Mouse (Mus musculus): ENCODE measurements around the gene Lancl1. TPM values are rescaled to one million over a fixed set of nuclear protein-coding genes. Genes with fewer than 3 reads are reported as not detected.

Gene Lancl1
- polyA plus RNA-seq, 1 experiment from 2014 or later = 104 TPM

DNA sequence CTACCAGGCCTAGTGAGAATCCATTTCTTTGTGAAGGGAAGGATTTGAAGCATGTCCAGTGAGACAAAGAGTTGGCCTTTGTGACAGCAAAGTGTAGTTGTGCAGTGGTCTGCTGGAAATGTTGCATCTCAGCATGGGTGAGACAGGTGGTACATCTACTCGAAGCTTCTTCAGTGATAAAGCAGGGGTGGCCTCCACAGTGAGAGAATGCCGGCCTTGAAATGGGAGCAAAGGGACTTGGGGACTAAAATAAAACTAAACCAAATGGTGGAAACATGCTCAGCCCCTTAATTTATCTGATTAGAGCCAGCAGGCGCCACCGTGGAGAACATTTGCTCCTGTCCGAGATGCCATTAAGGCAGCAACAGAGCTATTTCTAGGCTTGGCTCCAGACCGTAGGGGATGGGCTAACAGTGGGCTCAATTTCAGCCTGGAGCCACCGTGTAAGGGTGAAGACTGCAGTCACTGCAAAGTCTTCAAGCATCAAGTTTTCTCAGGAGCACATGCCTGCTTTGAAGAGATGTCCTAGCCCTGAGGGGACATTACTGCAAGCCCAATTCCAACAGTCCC is 53.5 kb downstream of the Lancl1 start:
- H3K36me3 ChIP-seq = no peaks in the 10 kb centered on the region
- no peaks in the 10 kb centered on the region for H3K27me3 ChIP-seq
- H3K4me3 ChIP-seq (replicated peaks) = no peak overlapping the region
- H3K4me2 ChIP-seq = no peak overlapping the region
- 33% methylated on average over 7 of the region's 7 CpGs for WGBS
- no peak overlapping the region for H3K27ac ChIP-seq
- H3K9me3 ChIP-seq = no peaks in the 10 kb centered on the region
- peaks cover 12% of the 10 kb centered on the region; the same call in 1 of the 2 replicates for H3K4me1 ChIP-seq (replicated peaks)
- ATAC-seq (ENCODE audit: insufficient number of reproducible peaks, insufficient read depth, low FRiP score, low TSS enrichment, low read depth) = 0 out of 2 replicates have a peak, but pooled peaks have one; percentile 20
- no peak overlapping the region for H3K9ac ChIP-seq (replicated peaks)

DNA sequence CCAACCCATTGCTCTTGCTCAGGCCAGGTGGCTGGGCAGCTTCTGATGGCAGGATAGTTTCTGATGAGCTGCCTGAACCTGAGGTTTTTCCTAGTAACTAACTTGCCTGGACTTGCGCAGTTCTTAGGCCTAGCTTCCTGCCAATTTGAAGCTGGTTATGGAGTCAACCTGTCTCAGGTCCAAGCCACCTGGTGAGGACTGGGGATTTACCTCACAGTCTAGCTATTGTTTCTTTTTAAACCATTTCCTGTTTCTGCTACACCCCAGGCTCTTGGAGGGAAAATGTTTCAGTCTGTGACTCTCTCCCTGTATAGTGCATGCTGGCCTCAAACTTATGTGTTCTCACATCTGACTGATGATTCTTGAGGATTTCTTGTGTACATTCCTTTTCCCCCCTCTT is 58.5 kb downstream of the Lancl1 start:
- 94% methylated on average over 1 of the region's 1 CpGs for WGBS
- Histone ChIP-seq H3K36me3 (no peaks in the 10 kb centered on the region), H3K4me2 (no peak overlapping the region), H3K9ac (replicated peaks) (no peak overlapping the region), H3K4me1 (replicated peaks) (peaks cover 3% of the 10 kb centered on the region; the same call in 1 of the 2 replicates), H3K9me3 (no peaks in the 10 kb centered on the region), H3K27ac (no peak overlapping the region), H3K27me3 (no peaks in the 10 kb centered on the region), H3K4me3 (replicated peaks) (no peak overlapping the region)
- ATAC-seq (ENCODE audit: insufficient number of reproducible peaks, insufficient read depth, low FRiP score, low TSS enrichment, low read depth) = no peak

DNA sequence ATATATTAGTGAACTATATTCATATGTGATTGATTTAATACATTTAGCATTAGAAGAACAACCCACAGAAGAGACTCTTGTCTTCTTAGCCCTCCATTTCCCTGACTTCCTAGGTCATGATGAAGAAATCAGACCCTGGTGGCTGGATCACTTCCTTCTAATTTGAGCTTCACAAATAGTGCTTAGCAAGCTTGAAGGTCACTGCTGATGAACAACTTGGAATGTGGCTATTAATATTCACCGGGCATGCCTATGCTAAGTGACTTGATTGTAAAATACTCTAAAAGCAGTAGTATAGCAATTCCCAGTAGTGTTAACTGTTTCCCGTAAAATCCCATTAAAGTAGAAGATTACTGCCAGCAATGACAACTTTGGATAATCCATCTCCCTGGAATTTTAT is 63.2 kb downstream of the Lancl1 start:
- no peaks in the 10 kb centered on the region for H3K4me1 ChIP-seq (replicated peaks)

DNA sequence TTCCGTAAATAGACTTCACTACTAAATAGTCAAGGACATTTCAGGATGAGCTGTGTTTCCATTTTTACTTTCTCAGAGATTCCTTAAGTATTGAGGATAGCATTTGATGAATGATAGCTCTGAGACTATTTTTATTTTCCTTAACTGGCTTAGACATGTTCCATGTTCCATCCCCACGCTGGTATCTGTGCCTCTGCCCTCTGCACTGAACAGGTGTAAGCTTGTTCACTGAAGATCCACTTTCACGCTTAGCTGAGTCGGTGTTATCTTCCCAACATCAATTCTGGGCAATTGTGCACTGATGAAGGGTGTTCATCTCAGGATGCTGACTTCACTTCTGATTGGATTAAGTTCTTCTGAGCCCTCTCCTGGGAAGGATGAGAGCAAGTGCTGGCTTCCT is 73.8 kb downstream of the Lancl1 start:
- Histone ChIP-seq H3K9ac (replicated peaks) (no peak overlapping the region), H3K4me1 (replicated peaks) (0 out of 2 replicates have a peak, but pooled peaks cover 4% of the 10 kb centered on the region), H3K4me2 (no peak overlapping the region), H3K27ac (no peak overlapping the region), H3K27me3 (no peaks in the 10 kb centered on the region), H3K4me3 (replicated peaks) (no peak overlapping the region), H3K36me3 (no peaks in the 10 kb centered on the region), H3K9me3 (no peaks in the 10 kb centered on the region)
- 78% methylated on average over 4 of the region's 4 CpGs for WGBS
- no peak for ATAC-seq (ENCODE audit: insufficient number of reproducible peaks, insufficient read depth, low FRiP score, low TSS enrichment, low read depth)

More for the DNA sequence above, 63.2 kb downstream of the Lancl1 start:
- H3K27me3 ChIP-seq = no peaks in the 10 kb centered on the region
- 69% methylated on average over 2 of the region's 2 CpGs for WGBS
- H3K9ac ChIP-seq (replicated peaks) = no peak overlapping the region
- ATAC-seq (ENCODE audit: insufficient number of reproducible peaks, insufficient read depth, low FRiP score, low TSS enrichment, low read depth) = no peak
- H3K4me3 ChIP-seq (replicated peaks) = no peak overlapping the region
- no peak overlapping the region for H3K4me2 ChIP-seq
- no peak overlapping the region for H3K27ac ChIP-seq
- H3K36me3 ChIP-seq = no peaks in the 10 kb centered on the region
- no peaks in the 10 kb centered on the region for H3K9me3 ChIP-seq

DNA sequence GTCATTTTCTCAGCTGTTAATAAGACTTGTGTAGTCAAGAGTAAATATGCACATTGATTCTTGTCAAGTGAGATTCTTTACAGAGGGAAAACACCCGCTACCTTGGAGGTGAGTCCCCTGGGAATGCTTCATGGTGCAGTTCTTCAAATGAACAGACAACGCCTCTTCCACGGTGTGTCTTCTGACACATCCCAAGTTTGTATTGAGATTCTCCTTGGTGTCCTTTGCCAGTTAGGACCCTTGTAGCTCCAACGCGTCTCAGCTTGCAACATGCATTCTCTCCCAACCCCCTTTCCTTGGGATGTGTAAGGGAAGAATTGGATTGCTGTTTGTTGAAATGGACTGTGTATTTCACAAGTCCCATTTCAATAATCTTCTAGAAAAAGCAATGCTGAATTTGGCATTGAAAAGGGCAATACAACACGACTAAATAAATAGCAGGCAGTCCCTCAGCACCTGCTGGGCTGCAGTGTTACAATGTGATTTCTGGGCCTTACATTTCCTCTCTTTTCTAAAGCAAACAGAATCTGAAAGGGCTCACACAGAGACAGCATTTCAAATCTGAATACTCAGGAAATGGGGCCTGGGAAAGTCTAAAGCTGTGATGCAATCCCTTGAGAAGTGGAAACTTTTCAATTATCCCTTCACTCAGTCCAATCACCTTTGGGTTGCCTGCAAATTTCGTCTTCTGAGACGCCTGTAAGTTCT is 78.0 kb downstream of the Lancl1 start:
- Histone ChIP-seq H3K27me3 (no peaks in the 10 kb centered on the region), H3K27ac (0 out of 2 replicates have a peak overlapping the region, but pooled peaks have one; percentile 23), H3K36me3 (no peaks in the 10 kb centered on the region), H3K9ac (replicated peaks) (no peak overlapping the region), H3K4me3 (replicated peaks) (no peak overlapping the region), H3K4me1 (replicated peaks) (0 out of 2 replicates have a peak, but pooled peaks cover 4% of the 10 kb centered on the region), H3K9me3 (peaks cover 3% of the 10 kb centered on the region; the same call in 1 of the 2 replicates), H3K4me2 (no peak overlapping the region)
- ATAC-seq (ENCODE audit: insufficient number of reproducible peaks, insufficient read depth, low FRiP score, low TSS enrichment, low read depth) = no peak
- 56% methylated on average over 8 of the region's 8 CpGs for WGBS

DNA sequence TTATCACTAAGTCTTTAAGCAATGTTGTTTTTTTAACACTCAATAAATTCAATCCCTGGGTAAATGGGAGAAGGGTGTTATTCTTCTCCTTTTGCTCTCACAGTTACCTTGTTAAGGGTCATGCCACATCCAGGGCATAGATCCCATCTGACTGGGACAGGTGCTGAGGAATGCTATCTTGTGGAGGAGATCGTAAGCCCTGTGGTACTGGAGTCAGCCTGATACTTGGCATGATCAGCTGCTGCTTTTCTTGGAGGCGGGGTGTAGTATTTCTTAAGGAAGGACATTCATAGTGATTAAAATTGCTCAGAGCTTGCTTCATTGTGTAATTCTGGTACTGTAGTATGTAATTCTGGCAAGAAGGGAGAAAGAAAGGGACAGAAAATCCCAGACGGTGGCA is 81.3 kb downstream of the Lancl1 start:
- no peak overlapping the region for H3K4me2 ChIP-seq
- ATAC-seq (ENCODE audit: insufficient number of reproducible peaks, insufficient read depth, low FRiP score, low TSS enrichment, low read depth) = no peak

DNA sequence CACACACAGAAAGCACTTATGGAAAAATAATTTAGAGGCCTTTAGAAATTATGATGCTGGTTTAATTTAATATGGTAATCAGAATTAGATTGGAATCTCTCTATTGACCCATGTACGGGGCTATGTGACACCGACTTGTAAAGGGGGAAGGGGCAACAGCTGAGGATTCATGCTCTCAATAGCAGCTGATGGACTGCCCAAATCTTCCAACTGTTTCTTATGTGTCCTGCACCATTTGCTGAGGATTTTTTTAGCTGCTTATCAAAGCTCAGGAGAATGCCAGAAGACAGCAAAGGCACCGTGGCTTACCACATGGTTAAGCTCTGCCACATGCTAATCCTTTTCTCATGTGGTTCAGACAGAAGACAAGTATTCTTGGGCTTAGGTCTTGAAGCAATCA is 87.6 kb downstream of the Lancl1 start:
- no peak overlapping the region for H3K27ac ChIP-seq
- no peak overlapping the region for H3K4me3 ChIP-seq (replicated peaks)
- H3K36me3 ChIP-seq = no peaks in the 10 kb centered on the region
- H3K27me3 ChIP-seq = no peaks in the 10 kb centered on the region
- H3K4me1 ChIP-seq (replicated peaks) = no peaks in the 10 kb centered on the region
- no peak for ATAC-seq (ENCODE audit: insufficient number of reproducible peaks, insufficient read depth, low FRiP score, low TSS enrichment, low read depth)
- H3K9ac ChIP-seq (replicated peaks) = no peak overlapping the region
- no peak overlapping the region for H3K4me2 ChIP-seq
- peaks cover 2% of the 10 kb centered on the region; the same call in 1 of the 2 replicates for H3K9me3 ChIP-seq
- 75% methylated on average over 3 of the region's 3 CpGs for WGBS

More for the DNA sequence above, 81.3 kb downstream of the Lancl1 start:
- Histone ChIP-seq H3K9ac (replicated peaks) (no peak overlapping the region), H3K27ac (no peak overlapping the region), H3K4me3 (replicated peaks) (no peak overlapping the region), H3K4me1 (replicated peaks) (0 out of 2 replicates have a peak, but pooled peaks cover 4% of the 10 kb centered on the region), H3K9me3 (peaks cover 3% of the 10 kb centered on the region; the same call in 1 of the 2 replicates), H3K27me3 (no peaks in the 10 kb centered on the region), H3K36me3 (no peaks in the 10 kb centered on the region)
- WGBS = 84% methylated on average over 3 of the region's 3 CpGs

Other genes starting within 250 kb of the Lancl1 start
- gene Kansl1l, start 221.3 kb downstream of the Lancl1 start, polyA plus RNA-seq (2016; fragmentation: Nextera tagmentation; extraction: Ambion mirVana) = 27.9 and 30.3 TPM in 2 replicates
- gene Acadl, start 175.6 kb downstream of the Lancl1 start, polyA plus RNA-seq (2016; fragmentation: Nextera tagmentation; extraction: Ambion mirVana) = 66.1 and 67.8 TPM in 2 replicates
- 170 and 171 TPM in 2 replicates for gene Myl1, start 93.5 kb downstream of the Lancl1 start, polyA plus RNA-seq (2016; fragmentation: Nextera tagmentation; extraction: Ambion mirVana)
- gene Cps1, start 84.2 kb upstream of the Lancl1 start, polyA plus RNA-seq (2016; fragmentation: Nextera tagmentation; extraction: Ambion mirVana) = 0.06 and 0.18 TPM in 2 replicates